Mouse (Mus musculus) lung, postnatal 0 days (tissue): ENCODE data around the gene App. TPM values are rescaled to one million over a fixed set of nuclear protein-coding genes. Genes with fewer than 3 reads are reported as not detected.
A peak's percentile ranks its signal among the peaks of the same experiment; 100 is the strongest.

Experiments
- ATAC-seq: fragments of 200-750 bp; cut with Nextera tagmentation; 2 replicates; pipeline ENCODE4 v1.8.0; 2017; ENCODE audit warnings: moderate library complexity
- DNase-seq: peaks from one replicate; pipeline ENCODE4 v3.0.0-alpha.2; 2016; ENCODE audit warnings: low spot score
- H3K27ac ChIP-seq: fragments of 300-500 bp; sonication (generic); 2 replicates; pipeline ENCODE4 v1.5.1; 2014; ENCODE audit warnings: antibody characterized with exemption, mild to moderate bottlenecking, low read length, mixed read lengths
- H3K27me3 ChIP-seq: fragments of 300-500 bp; sonication (generic); replicated peaks from 2 replicates; pipeline ENCODE4 v1.6.1; 2014; ENCODE audit warnings: low read length, mixed read lengths; ENCODE audit not compliant: insufficient read depth
- H3K36me3 ChIP-seq: fragments of 300-500 bp; sonication (generic); 2 replicates; pipeline ENCODE4 v1.6.1; 2014; ENCODE audit warnings: low read length, mixed read lengths; ENCODE audit not compliant: insufficient read depth
- H3K4me1 ChIP-seq: fragments of 300-500 bp; sonication (generic); 2 replicates; pipeline ENCODE4 v1.6.1; 2014; ENCODE audit warnings: antibody characterized with exemption, low read depth, low read length, mixed read lengths; ENCODE audit not compliant: insufficient read depth
- H3K4me2 ChIP-seq: fragments of 300-500 bp; sonication (generic); replicated peaks from 2 replicates; pipeline ENCODE4 v1.6.1; 2014; ENCODE audit warnings: low read depth, mild to moderate bottlenecking, low read length, moderate library complexity, mixed read lengths
- H3K4me3 ChIP-seq: fragments of 300-500 bp; sonication (generic); 2 replicates; pipeline ENCODE4 v1.5.1; 2014; ENCODE audit warnings: low read depth, low read length
- H3K9ac ChIP-seq: fragments of 300-500 bp; sonication (generic); replicated peaks from 2 replicates; pipeline ENCODE4 v1.6.1; 2014; ENCODE audit warnings: low read depth, mild to moderate bottlenecking
- H3K9me3 ChIP-seq: fragments of 300-500 bp; sonication (generic); 2 replicates; pipeline ENCODE4 v1.6.1; 2016; ENCODE audit warnings: low read length, mixed read lengths
- CTCF ChIP-seq: IDR thresholded peaks from 2 replicates; pipeline ENCODE4 v1.5.1; 2016; ENCODE audit warnings: antibody characterized with exemption, mild to moderate bottlenecking
- EP300 ChIP-seq: IDR thresholded peaks from 2 replicates; pipeline ENCODE4 v1.6.1; 2016; ENCODE audit warnings: antibody characterized with exemption, mild to moderate bottlenecking, control low read depth
- WGBS: fragments of 180-500 bp; shearing (Covaris S2); extraction: QIAGEN DNeasy Blood & Tissue Kit; methylation state at CpG from one replicate; pipeline ENCODE4 v1.1.7; 2014; 5-methylcytosine and 5-hydroxymethylcytosine counted together
- polyA plus RNA-seq: library from polyadenylated mRNA; unstranded; fragments of >200 nt; fragmentation: Nextera tagmentation; extraction: Ambion mirVana; gene quantifications from 2 replicates; pipeline ENCODE4 v1.2.1, GENCODE M21; 2015

App gene
- polyA plus RNA-seq, 1 experiment from 2014 or later = 425 TPM

DNA sequence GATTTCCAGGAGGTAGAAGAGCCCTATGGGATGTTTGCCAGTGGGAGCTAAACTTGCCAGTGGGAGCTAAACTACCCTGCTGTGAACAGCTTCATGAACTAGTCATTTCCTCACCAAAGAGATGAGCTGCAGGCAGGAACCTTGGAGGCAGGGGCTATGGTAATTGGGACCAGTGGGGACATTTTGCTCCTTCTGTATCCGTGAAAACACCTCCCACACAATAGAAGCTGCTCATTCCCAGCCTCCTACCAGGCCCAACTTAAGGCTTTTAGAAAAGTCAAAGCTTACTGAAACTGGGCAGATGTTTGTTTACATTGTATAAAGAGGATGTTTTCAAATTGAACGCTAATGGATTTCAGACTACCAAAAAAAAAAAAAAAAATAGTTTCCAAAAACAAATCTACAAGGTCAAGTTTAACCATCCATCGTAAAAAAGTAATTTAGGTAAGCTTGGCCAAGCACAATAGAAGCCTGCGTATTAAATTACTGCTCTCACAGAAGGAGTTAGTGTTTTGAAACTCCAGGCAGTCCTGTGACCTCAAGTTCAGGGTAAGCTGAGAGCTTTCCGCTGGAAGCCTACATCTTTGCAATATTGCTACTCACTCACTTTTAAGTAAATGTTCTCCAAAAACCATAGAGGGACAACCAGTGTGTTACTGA lies 253.8 kb downstream of the App start:
- Histone ChIP-seq H3K9ac (no peak overlapping the region), H3K9me3 (no peaks in the 10 kb centered on the region), H3K27ac (no peak overlapping the region), H3K4me2 (no peak overlapping the region), H3K36me3 (no peaks in the 10 kb centered on the region), H3K27me3 (no peaks in the 10 kb centered on the region), H3K4me3 (no peak overlapping the region), H3K4me1 (no peaks in the 10 kb centered on the region)
- 42% methylated on average over 5 of the region's 5 CpGs for WGBS
- DNase-seq (no peak), ATAC-seq (no peak)
- TF ChIP-seq CTCF = no peak
- no peak for TF ChIP-seq EP300

DNA sequence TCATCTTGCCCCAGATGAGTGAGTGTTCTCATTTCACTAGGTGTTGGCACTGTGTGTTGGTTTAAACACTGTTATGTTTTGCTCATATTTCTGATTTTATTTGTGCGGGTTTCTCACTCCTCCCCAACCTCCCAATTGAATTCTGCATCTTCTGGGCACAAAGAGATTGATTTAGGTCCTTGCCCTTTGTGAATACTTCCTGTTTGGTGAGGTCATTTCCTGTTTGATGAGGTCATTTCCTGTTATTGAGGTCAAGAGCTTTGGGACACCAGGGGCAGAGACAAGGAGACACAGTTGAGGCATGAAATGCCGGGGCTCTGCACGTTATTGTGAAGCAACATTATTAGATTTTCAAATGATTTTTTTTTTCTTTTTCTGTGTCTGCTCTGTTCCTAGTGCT lies 254.5 kb downstream of the App start:
- TF ChIP-seq EP300 (no peak), CTCF (no peak)
- Histone ChIP-seq H3K27ac (no peak overlapping the region), H3K4me1 (no peaks in the 10 kb centered on the region), H3K9me3 (no peaks in the 10 kb centered on the region), H3K27me3 (no peaks in the 10 kb centered on the region), H3K4me3 (no peak overlapping the region), H3K9ac (no peak overlapping the region), H3K4me2 (no peak overlapping the region), H3K36me3 (no peaks in the 10 kb centered on the region)
- no peak for DNase-seq
- 67% methylated on average over 3 of the region's 3 CpGs for WGBS
- no peak for ATAC-seq

DNA sequence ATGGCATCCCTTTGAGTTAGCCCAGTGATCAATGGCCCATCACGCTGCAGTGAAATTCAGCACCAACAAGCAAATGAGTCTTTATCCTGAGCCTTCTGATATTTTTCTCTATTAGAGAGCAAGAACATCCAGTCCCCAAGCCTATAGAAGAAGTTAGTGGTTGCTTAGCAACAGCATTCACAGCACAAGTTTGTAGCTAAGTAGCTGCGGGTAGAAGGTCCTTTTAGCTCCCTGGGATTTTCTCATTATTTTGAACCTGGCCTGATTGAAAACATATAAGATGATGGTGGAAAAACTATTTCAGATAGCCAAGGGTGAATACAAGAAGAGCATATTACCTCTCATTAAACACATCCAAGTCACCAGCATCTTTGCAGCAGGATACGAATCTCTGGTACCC lies 256.8 kb downstream of the App start:
- no peak overlapping the region for H3K4me3 ChIP-seq
- no peaks in the 10 kb centered on the region for H3K36me3 ChIP-seq
- H3K27ac ChIP-seq = no peak overlapping the region
- no peak overlapping the region for H3K9ac ChIP-seq
- DNase-seq = no peak
- no peaks in the 10 kb centered on the region for H3K4me1 ChIP-seq
- 59% methylated on average over 3 of the region's 3 CpGs for WGBS
- TF ChIP-seq CTCF = no peak
- no peak for TF ChIP-seq EP300
- H3K9me3 ChIP-seq = no peaks in the 10 kb centered on the region
- no peak for ATAC-seq
- no peaks in the 10 kb centered on the region for H3K27me3 ChIP-seq
- H3K4me2 ChIP-seq = no peak overlapping the region

DNA sequence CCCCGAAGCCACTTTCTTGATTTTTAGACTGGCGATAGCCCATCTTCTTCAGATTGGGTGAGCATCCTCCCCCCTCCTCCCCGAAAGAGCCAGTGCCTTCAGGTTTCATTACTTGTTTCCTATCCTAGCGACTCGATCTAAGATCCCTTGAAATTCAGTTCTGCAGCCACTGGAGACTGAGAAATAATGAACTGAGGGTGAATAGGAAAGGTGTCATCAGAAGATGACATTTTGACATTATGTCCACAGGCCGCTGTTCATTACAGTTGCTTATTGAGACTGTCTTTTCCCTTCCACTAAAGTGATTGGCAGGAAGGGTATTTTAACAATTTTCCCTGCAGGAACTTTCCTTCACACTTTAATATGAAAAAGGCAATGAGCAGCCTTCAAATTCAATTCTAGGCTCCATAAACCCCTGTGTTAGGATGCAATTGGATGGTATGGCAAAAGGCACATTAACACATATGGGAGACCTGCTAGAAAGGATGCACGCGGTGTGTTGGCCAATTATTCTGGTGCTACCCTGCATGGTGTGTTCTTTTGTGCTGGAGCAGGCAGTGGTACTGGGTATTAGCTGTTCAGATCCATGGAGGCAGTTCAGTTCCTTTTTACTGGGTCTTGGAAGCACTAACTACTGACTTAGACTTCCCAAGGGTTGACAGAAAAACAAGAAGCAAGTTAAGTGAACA lies 261.9 kb downstream of the App start:
- no peak overlapping the region for H3K4me2 ChIP-seq
- no peak for ATAC-seq
- H3K9ac ChIP-seq = no peak overlapping the region
- no peaks in the 10 kb centered on the region for H3K4me1 ChIP-seq
- no peaks in the 10 kb centered on the region for H3K9me3 ChIP-seq
- H3K36me3 ChIP-seq = no peaks in the 10 kb centered on the region
- no peak overlapping the region for H3K4me3 ChIP-seq
- WGBS = 91% methylated on average over 8 of the region's 8 CpGs
- no peak overlapping the region for H3K27ac ChIP-seq
- TF ChIP-seq CTCF (no peak), EP300 (no peak)
- no peaks in the 10 kb centered on the region for H3K27me3 ChIP-seq
- no peak for DNase-seq

DNA sequence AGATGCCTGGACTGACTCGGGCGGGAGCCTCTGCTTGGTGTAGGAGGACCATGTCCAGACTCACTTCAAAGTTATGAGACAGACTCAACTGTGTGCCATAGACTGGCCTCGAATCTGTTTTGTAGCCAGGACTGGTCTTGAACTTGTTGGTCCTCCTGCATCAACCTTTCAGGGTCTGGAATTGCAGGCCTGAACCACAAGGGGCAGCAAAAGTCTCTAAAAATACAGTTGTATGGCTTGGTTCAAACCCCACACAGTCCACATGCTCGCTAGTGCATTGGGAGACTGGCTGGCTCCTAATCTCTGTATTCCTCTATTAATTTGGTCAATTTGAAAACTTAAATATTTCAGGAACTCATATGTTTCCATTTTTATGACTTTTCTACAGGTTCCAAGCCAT lies 270.6 kb downstream of the App start:
- Histone ChIP-seq H3K4me2 (no peak overlapping the region), H3K9ac (no peak overlapping the region), H3K36me3 (no peaks in the 10 kb centered on the region), H3K27me3 (no peaks in the 10 kb centered on the region), H3K4me1 (no peaks in the 10 kb centered on the region), H3K9me3 (no peaks in the 10 kb centered on the region), H3K4me3 (no peak overlapping the region), H3K27ac (no peak overlapping the region)
- TF ChIP-seq CTCF = 0 out of 2 replicates have a peak, but pooled peaks have one; percentile 2
- TF ChIP-seq EP300 = no peak
- WGBS = 88% methylated on average over 4 of the region's 4 CpGs
- ATAC-seq (no peak), DNase-seq (no peak)
